Mouse (Mus musculus): Measurements from ENCODE around the gene AC129217.1.

DNA sequence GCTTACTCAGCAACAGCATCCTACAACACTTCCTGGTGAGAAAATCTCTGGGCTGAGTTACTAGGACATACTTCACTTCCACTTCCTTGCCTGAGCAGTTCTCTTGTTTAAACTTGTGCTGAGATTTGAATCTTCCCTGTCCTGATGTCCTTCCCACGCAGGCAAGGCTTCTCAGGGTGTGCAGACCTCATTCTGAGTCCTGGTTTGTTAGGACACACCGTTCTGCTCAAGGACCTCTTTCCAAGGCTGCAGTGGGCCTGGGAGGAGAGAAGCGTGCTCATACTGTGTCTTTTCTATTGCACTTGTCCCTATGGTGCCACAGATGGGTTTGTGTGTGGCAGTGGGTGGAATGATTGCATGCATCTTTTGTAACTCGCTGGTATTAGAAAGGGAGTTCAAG lies 3.4 kb downstream of the AC129217.1 start:
- TF ChIP-seq CTCF (IDR thresholded peaks at IDR 0.05; ENCODE audit: low read depth, low read length) (no peak), GATA1 (IDR thresholded peaks at IDR 0.05; ENCODE audit: borderline replicate concordance, low read length) (no peak)

All from G1E (cell line).